Mouse (Mus musculus) stomach, embryonic 16.5 days (tissue): ENCODE measurements around the gene Them7. TPM values are rescaled to one million over a fixed set of nuclear protein-coding genes. Genes with fewer than 3 reads are reported as not detected.

Experiments used
- ATAC-seq: fragments of 200-750 bp; cut with Nextera tagmentation; 2 replicates; pipeline ENCODE4 v1.8.0; 2017; ENCODE audit warnings: moderate number of reproducible peaks, moderate TSS enrichment; ENCODE audit not compliant: insufficient read depth, low FRiP score
- H3K27ac ChIP-seq: fragments of 300-500 bp; sonication (generic); 2 replicates; pipeline ENCODE4 v1.5.1; 2014; ENCODE audit warnings: low read length
- H3K27me3 ChIP-seq: fragments of 300-500 bp; sonication (generic); 2 replicates; pipeline ENCODE4 v1.6.1; 2014; ENCODE audit warnings: low read length, control low read depth, mixed read lengths; ENCODE audit not compliant: control insufficient read depth, insufficient read depth
- H3K36me3 ChIP-seq: fragments of 300-500 bp; sonication (generic); 2 replicates; pipeline ENCODE4 v1.6.1; 2014; ENCODE audit warnings: low read length; ENCODE audit not compliant: control insufficient read depth, insufficient read depth
- H3K4me1 ChIP-seq: fragments of 300-500 bp; sonication (generic); 2 replicates; pipeline ENCODE4 v1.6.1; 2014; ENCODE audit warnings: low read length, control low read depth, mixed read lengths; ENCODE audit not compliant: control insufficient read depth, insufficient read depth
- H3K4me2 ChIP-seq: fragments of 300-500 bp; sonication (generic); 2 replicates; pipeline ENCODE4 v1.6.1; 2014; ENCODE audit warnings: low read depth, low read length, mixed read lengths
- H3K4me3 ChIP-seq: fragments of 300-500 bp; sonication (generic); replicated peaks from 2 replicates; pipeline ENCODE4 v1.5.1; 2014; ENCODE audit warnings: mild to moderate bottlenecking, low read length
- H3K9ac ChIP-seq: fragments of 300-500 bp; sonication (generic); 2 replicates; pipeline ENCODE4 v1.6.1; 2014; ENCODE audit warnings: low read length
- H3K9me3 ChIP-seq: fragments of 300-500 bp; sonication (generic); replicated peaks from 2 replicates; pipeline ENCODE4 v1.6.1; 2016; ENCODE audit warnings: low read length, control low read depth; ENCODE audit not compliant: control insufficient read depth
- WGBS: fragments of 180-500 bp; shearing (Covaris S2); extraction: QIAGEN DNeasy Blood & Tissue Kit; methylation state at CpG from one replicate; pipeline ENCODE4 v1.1.7; 2014; 5-methylcytosine and 5-hydroxymethylcytosine counted together
- polyA plus RNA-seq: library from polyadenylated mRNA; unstranded; fragments of >200 nt; fragmentation: Nextera tagmentation; extraction: Ambion mirVana; gene quantifications from 2 replicates; pipeline ENCODE4 v1.2.1, GENCODE M21; 2015

The Them7 gene
- polyA plus RNA-seq, 1 experiment from 2014 or later, result 0.56 TPM

- Histone ChIP-seq H3K4me1 (no peaks in the 10 kb centered on the region), H3K27me3 (no peaks in the 10 kb centered on the region), H3K4me2 (no peak overlapping the region), H3K4me3 (no peak overlapping the region), H3K27ac (no peak overlapping the region), H3K36me3 (no peaks in the 10 kb centered on the region), H3K9ac (no peak overlapping the region), H3K9me3 (no peaks in the 10 kb centered on the region)
- 54% methylated on average over 2 of the region's 2 CpGs for WGBS
- ATAC-seq, result no peak
These were observed 4.3 kb downstream of the Them7 start for GRCm38 (mm10) chr2:105228416-105228815.

- Histone ChIP-seq H3K27ac (no peak overlapping the region), H3K27me3 (no peaks in the 10 kb centered on the region), H3K9ac (no peak overlapping the region), H3K36me3 (no peaks in the 10 kb centered on the region), H3K4me2 (no peak overlapping the region), H3K4me3 (no peak overlapping the region), H3K4me1 (no peaks in the 10 kb centered on the region), H3K9me3 (no peaks in the 10 kb centered on the region)
- ATAC-seq, result no peak
- 0% methylated on average over 1 of the region's 1 CpGs for WGBS
These were observed 6.2 kb downstream of the Them7 start for GRCm38 (mm10) chr2:105230333-105230732.

- no peak overlapping the region for H3K4me3 ChIP-seq
- no peaks in the 10 kb centered on the region for H3K9me3 ChIP-seq
- ATAC-seq, result no peak
These were observed 8.3 kb downstream of the Them7 start for GRCm38 (mm10) chr2:105232386-105232785.

GRCm38 (mm10) chr2:105234278-105234677, 10.2 kb downstream of the Them7 start:
- 46% methylated on average over 6 of the region's 6 CpGs for WGBS
- no peak for ATAC-seq
- H3K4me1 ChIP-seq, result no peaks in the 10 kb centered on the region
- no peaks in the 10 kb centered on the region for H3K9me3 ChIP-seq
- H3K36me3 ChIP-seq, result no peaks in the 10 kb centered on the region
- no peak overlapping the region for H3K27ac ChIP-seq
- H3K27me3 ChIP-seq, result no peaks in the 10 kb centered on the region
- H3K4me2 ChIP-seq, result no peak overlapping the region
- H3K4me3 ChIP-seq, result no peak overlapping the region
- no peak overlapping the region for H3K9ac ChIP-seq

More at GRCm38 (mm10) chr2:105232386-105232785, 8.3 kb downstream of the Them7 start:
- Histone ChIP-seq H3K4me1 (no peaks in the 10 kb centered on the region), H3K36me3 (no peaks in the 10 kb centered on the region), H3K27me3 (no peaks in the 10 kb centered on the region), H3K4me2 (no peak overlapping the region), H3K27ac (no peak overlapping the region), H3K9ac (no peak overlapping the region)
- 64% methylated on average over 4 of the region's 4 CpGs for WGBS

- H3K27ac ChIP-seq, result no peak overlapping the region
- H3K9me3 ChIP-seq, result no peaks in the 10 kb centered on the region
- WGBS, result 51% methylated on average over 12 of the region's 12 CpGs
- H3K9ac ChIP-seq, result no peak overlapping the region
- H3K4me1 ChIP-seq, result no peaks in the 10 kb centered on the region
- no peak overlapping the region for H3K4me2 ChIP-seq
- H3K36me3 ChIP-seq, result no peaks in the 10 kb centered on the region
- no peak overlapping the region for H3K4me3 ChIP-seq
- no peaks in the 10 kb centered on the region for H3K27me3 ChIP-seq
- ATAC-seq, result no peak
These were observed 11.4 kb downstream of the Them7 start for GRCm38 (mm10) chr2:105235380-105236115.

GRCm38 (mm10) chr2:105237424-105237823, 13.3 kb downstream of the Them7 start:
- no peak overlapping the region for H3K9ac ChIP-seq
- H3K36me3 ChIP-seq, result no peaks in the 10 kb centered on the region
- no peak overlapping the region for H3K4me2 ChIP-seq
- 33% methylated on average over 7 of the region's 7 CpGs for WGBS
- no peaks in the 10 kb centered on the region for H3K27me3 ChIP-seq
- no peak overlapping the region for H3K27ac ChIP-seq
- no peaks in the 10 kb centered on the region for H3K9me3 ChIP-seq
- H3K4me3 ChIP-seq, result no peak overlapping the region
- H3K4me1 ChIP-seq, result no peaks in the 10 kb centered on the region
- no peak for ATAC-seq

- WGBS, result 72% methylated on average over 2 of the region's 2 CpGs
- ATAC-seq, result no peak
- Histone ChIP-seq H3K4me2 (no peak overlapping the region), H3K27me3 (no peaks in the 10 kb centered on the region), H3K9me3 (no peaks in the 10 kb centered on the region), H3K4me3 (no peak overlapping the region), H3K36me3 (no peaks in the 10 kb centered on the region), H3K4me1 (no peaks in the 10 kb centered on the region), H3K27ac (no peak overlapping the region), H3K9ac (no peak overlapping the region)
These were observed 13.7 kb downstream of the Them7 start for GRCm38 (mm10) chr2:105237841-105238240.

- H3K4me3 ChIP-seq, result no peak overlapping the region
- H3K4me2 ChIP-seq, result no peak overlapping the region
- H3K36me3 ChIP-seq, result no peaks in the 10 kb centered on the region
- H3K27ac ChIP-seq, result no peak overlapping the region
- H3K9ac ChIP-seq, result no peak overlapping the region
- WGBS, result 17% methylated on average over 3 of the region's 3 CpGs
- no peaks in the 10 kb centered on the region for H3K27me3 ChIP-seq
- no peaks in the 10 kb centered on the region for H3K9me3 ChIP-seq
- no peaks in the 10 kb centered on the region for H3K4me1 ChIP-seq
- no peak for ATAC-seq
These were observed 14.7 kb downstream of the Them7 start for GRCm38 (mm10) chr2:105238775-105239174.

- Histone ChIP-seq H3K27ac (no peak overlapping the region), H3K9me3 (no peaks in the 10 kb centered on the region), H3K4me1 (no peaks in the 10 kb centered on the region), H3K36me3 (no peaks in the 10 kb centered on the region), H3K9ac (no peak overlapping the region), H3K27me3 (no peaks in the 10 kb centered on the region), H3K4me2 (no peak overlapping the region), H3K4me3 (no peak overlapping the region)
- no peak for ATAC-seq
- 52% methylated on average over 1 of the region's 1 CpGs for WGBS
These were observed 16.5 kb downstream of the Them7 start for GRCm38 (mm10) chr2:105240631-105241030.
